Mouse (Mus musculus) testis, adult 2 months (tissue): ENCODE measurements around the gene 2810006K23Rik. TPM values are rescaled to one million over a fixed set of nuclear protein-coding genes. Genes with fewer than 3 reads are reported as not detected.
A peak's percentile ranks its signal among the peaks of the same experiment; 100 is the strongest.

ENCODE experiments used
- H3K27ac ChIP-seq: fragments of 200-500 bp; 2 replicates; pipeline ENCODE4 v1.5.1; 2012; ENCODE audit warnings: low read depth, low read length; ENCODE audit not compliant: control insufficient read depth, insufficient read depth
- H3K27me3 ChIP-seq: fragments of 200-500 bp; 2 replicates; pipeline ENCODE4 v1.6.1; 2012; ENCODE audit warnings: mild to moderate bottlenecking, low read length, moderate library complexity; ENCODE audit not compliant: control insufficient read depth, insufficient read depth
- H3K36me3 ChIP-seq: fragments of 200-500 bp; 2 replicates; pipeline ENCODE4 v1.6.1; 2012; ENCODE audit warnings: mild to moderate bottlenecking, low read length; ENCODE audit not compliant: control insufficient read depth, insufficient read depth
- H3K4me1 ChIP-seq: fragments of 200-500 bp; 2 replicates; pipeline ENCODE4 v1.6.1; 2012; ENCODE audit warnings: low read length; ENCODE audit not compliant: control insufficient read depth, insufficient read depth
- H3K4me3 ChIP-seq: fragments of 200-500 bp; 2 replicates; pipeline ENCODE4 v1.5.1; 2012; ENCODE audit warnings: low read depth, mild to moderate bottlenecking, low read length, moderate library complexity, mixed read lengths; ENCODE audit not compliant: control insufficient read depth
- CTCF ChIP-seq: fragments of 200-500 bp; IDR thresholded peaks from 2 replicates; pipeline ENCODE4 v1.5.1; 2012; ENCODE audit warnings: low read depth, mild to moderate bottlenecking, inconsistent platforms, low read length, moderate library complexity; ENCODE audit not compliant: control insufficient read depth, insufficient read depth, insufficient replicate concordance
- POLR2A ChIP-seq: fragments of 200-500 bp; IDR thresholded peaks from 2 replicates; pipeline ENCODE4 v1.6.1; 2012; ENCODE audit warnings: low read depth, mild to moderate bottlenecking, inconsistent platforms, low read length, moderate library complexity; ENCODE audit not compliant: control insufficient read depth
- polyA plus RNA-seq: library from polyadenylated mRNA; depleted of rRNA; stranded (reverse); fragments of >200 nt; gene quantifications from 2 replicates; pipeline ENCODE4 v1.2.3, GENCODE M21; 2012

Gene 2810006K23Rik
- polyA plus RNA-seq, 1 experiment: 4.8 TPM

DNA sequence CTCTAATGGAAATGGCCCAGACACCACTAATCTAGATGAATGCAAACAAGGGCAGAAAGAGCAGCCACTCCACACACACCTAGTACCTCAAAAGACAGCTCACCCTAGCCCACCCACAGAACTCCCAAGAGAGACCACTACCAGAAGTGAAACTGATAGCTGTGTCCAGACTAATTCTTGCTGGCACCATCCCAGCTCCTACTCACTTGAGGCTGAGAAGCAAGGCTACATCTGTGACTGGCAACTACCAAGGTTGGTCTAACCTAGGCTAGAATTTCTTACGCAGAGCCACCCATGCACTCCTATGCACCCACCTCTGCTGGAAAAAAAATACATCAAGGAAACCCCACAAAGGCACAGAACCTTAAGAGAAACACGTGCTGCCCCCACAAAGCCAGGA lies 22.5 kb downstream of the 2810006K23Rik start:
- H3K4me3 ChIP-seq: no peak overlapping the region
- H3K27me3 ChIP-seq: no peaks in the 10 kb centered on the region
- H3K27ac ChIP-seq: no peak overlapping the region
- peaks cover 21% of the 10 kb centered on the region for H3K4me1 ChIP-seq
- no peaks in the 10 kb centered on the region; the same call in 1 of the 2 replicates for H3K36me3 ChIP-seq
- TF ChIP-seq CTCF: no peak
- no peak for TF ChIP-seq POLR2A

GRCm38 (mm10) chr5:124351111-124351560 lies 23.2 kb downstream of the 2810006K23Rik start:
- no peak overlapping the region for H3K4me3 ChIP-seq
- no peaks in the 10 kb centered on the region; the same call in 1 of the 2 replicates for H3K36me3 ChIP-seq
- H3K27ac ChIP-seq: no peak overlapping the region
- peaks cover 21% of the 10 kb centered on the region for H3K4me1 ChIP-seq
- TF ChIP-seq CTCF (no peak), POLR2A (no peak)
- no peaks in the 10 kb centered on the region for H3K27me3 ChIP-seq

GRCm38 (mm10) chr5:124351604-124352003 lies 23.7 kb downstream of the 2810006K23Rik start:
- peaks cover 21% of the 10 kb centered on the region for H3K4me1 ChIP-seq
- no peak overlapping the region for H3K4me3 ChIP-seq
- no peaks in the 10 kb centered on the region for H3K27me3 ChIP-seq
- H3K27ac ChIP-seq: no peak overlapping the region; the same call in 1 of the 2 replicates
- H3K36me3 ChIP-seq: no peaks in the 10 kb centered on the region; the same call in 1 of the 2 replicates
- TF ChIP-seq POLR2A (no peak), CTCF (no peak)

DNA sequence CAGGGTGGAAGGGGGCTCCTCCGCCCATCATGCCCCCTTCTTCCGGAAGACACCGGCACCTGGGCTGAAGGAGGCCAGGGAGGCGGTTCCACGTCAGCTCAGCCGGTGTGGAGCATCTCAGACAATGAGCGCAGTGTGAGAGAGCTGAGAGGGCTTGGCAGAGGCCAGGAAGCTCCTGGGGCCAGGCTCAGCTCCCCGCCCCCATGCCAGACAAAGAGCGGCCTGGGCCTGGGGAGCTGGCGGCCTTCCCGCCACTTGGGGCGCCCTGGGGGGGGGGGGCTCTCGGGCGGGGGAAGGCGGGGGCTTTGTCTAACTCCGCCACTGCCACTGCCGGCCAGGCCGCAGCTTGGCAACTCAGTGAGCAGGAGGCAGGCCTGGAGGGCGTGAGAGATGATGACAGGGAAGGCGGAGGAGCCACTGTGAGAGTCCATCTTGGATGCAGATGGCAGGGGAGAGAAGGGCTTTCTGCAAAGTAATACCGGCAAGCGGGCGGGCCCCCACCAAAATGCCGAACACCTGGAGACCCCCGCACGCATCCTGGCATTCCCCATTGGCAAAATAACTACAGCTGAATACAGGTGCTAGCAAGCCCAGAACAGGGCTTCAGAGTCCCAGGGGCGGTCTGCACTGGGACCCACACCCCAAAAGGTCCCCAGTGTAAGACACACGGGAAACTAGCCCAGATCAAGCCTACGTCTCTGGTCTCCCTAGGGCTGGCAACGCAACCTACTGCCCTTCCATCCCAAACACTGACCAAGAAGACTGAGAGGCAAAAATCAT lies 24.4 kb downstream of the 2810006K23Rik start:
- H3K4me3 ChIP-seq: peak overlapping the region; percentile 90
- H3K4me1 ChIP-seq: peaks cover 21% of the 10 kb centered on the region
- H3K27me3 ChIP-seq: no peaks in the 10 kb centered on the region
- peak overlapping the region; percentile 51 for H3K27ac ChIP-seq
- TF ChIP-seq POLR2A (peak; percentile 41; the same call in 1 of the 2 replicates), CTCF (no peak)
- no peaks in the 10 kb centered on the region for H3K36me3 ChIP-seq

DNA sequence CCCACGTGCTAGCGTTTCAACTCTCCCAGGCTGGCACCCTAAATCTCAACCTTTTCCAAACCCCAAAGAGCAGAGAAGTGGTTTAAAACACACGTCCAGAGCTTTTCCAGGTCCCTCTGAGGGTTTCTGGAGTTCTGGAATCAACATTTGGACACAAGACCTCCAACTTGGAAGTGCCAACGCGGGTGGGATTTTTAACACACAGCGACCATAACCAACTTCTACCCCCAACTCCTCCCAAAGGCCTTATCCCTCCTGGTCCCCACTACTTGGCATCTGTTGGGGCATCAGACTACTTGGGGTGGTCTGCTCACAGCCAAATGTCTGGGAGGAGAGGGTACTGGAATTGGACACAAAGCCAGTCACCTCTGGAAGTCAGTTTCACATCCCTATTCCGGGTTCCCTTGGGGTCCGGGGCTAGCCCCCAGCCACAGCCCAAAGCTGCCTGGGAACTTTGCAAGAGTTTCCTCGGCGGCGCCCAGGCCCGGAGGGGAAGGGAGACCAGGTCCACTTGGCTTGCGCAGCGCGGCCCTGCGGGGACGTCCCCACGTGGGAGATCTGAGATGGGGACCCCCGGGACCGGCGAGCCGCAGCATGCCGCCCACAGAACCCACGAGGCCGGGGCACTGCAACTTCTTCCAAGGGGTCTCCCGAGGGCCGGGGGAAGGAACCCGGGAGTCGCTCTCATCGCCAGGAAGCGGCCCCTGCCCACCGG lies 25.3 kb downstream of the 2810006K23Rik start:
- H3K4me3 ChIP-seq: peak overlapping the region; percentile 90
- H3K27ac ChIP-seq: peak overlapping the region; percentile 51
- no peak for TF ChIP-seq CTCF
- TF ChIP-seq POLR2A: no peak
- H3K4me1 ChIP-seq: peaks cover 21% of the 10 kb centered on the region
- no peaks in the 10 kb centered on the region for H3K27me3 ChIP-seq
- no peaks in the 10 kb centered on the region for H3K36me3 ChIP-seq

GRCm38 (mm10) chr5:124353726-124354547 lies 26.0 kb downstream of the 2810006K23Rik start:
- Histone ChIP-seq H3K36me3 (no peaks in the 10 kb centered on the region), H3K4me3 (peak overlapping the region; percentile 90), H3K27ac (peak overlapping the region; percentile 89), H3K27me3 (no peaks in the 10 kb centered on the region), H3K4me1 (peaks cover 21% of the 10 kb centered on the region)
- TF ChIP-seq CTCF (no peak), POLR2A (no peak)
